In the genomic region with DNA sequence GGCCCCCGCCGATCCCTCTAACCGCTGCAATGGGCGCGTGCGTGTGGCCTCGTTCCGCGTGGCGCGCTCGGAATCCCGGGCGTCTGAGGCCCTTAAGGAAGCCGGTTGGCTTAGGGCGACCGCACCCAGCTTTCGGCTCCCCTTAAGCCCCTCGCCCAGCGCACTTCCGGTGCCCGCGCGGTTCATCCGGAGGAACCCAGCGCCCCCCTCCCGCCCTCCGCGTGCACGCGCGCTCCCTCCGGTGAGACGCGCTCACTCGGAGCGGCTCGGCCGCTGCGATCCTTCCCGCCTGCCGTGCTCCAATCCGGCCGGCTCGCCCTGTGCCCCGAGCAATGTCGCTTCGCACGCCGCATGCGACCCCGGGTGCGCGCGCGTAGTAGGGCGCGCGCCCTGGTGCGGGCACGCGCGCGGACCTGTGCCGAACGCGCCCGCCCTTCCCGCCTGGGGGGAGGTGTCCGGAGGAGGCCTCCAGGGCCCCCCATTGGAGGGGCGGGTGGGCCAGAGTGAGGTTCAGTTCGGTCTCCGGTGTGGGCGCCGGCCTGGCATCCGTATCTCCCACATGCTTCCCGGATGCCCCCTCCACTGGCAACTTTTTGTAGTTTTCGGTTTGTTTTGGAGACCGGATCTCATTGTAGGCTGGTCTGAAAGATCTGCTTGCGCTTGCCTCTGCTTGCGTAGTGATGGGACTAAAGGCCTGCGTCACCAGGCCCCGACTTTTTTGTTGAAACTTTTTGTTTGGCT, we compare ENCODE assay signal across 8 mouse cellular contexts. TPM values are rescaled to one million over a fixed set of nuclear protein-coding genes. Genes with fewer than 3 reads are reported as not detected.
A peak's percentile ranks its signal among the peaks of the same experiment; 100 is the strongest.
DNase-seq lines count a peak whose midpoint lies in the region; ATAC-seq and TF ChIP-seq lines count a peak whose summit lies in the region.

No protein-coding gene starts in this region.

- DNase-seq in left cerebral cortex, adult 18-20 months (ENCODE audit: low spot score in 2 of 2) = peak; percentile 43 to 53
- no peak for DNase-seq in left cerebral cortex, adult 8-10 months (ENCODE audit: low spot score in 2 of 2)
- peak; percentile 79 for DNase-seq in cerebellum, adult 11-12 months
- DNase-seq in forebrain, postnatal 0 days = peak; percentile 78
- DNase-seq in hindbrain, postnatal 0 days (ENCODE audit: low spot score) = peak; percentile 84
- DNase-seq in liver, embryonic 14.5 days (ENCODE audit: low read depth in 3 of 3, low spot score in 3 of 3) = peak; percentile 37 to 44 (median 41)
- peak; percentile 79 to 80 for DNase-seq in thymus, postnatal 10 days (ENCODE audit: low spot score in 2 of 2)

- peaks cover 17% of the 10 kb centered on the region for H3K36me3 ChIP-seq in forebrain, postnatal 0 days (ENCODE audit: insufficient read depth)
- peaks cover 9% of the 10 kb centered on the region for H3K36me3 ChIP-seq in hindbrain, postnatal 0 days (ENCODE audit: insufficient read depth, low read length)
- peaks cover 35% of the 10 kb centered on the region for H3K36me3 ChIP-seq in liver, embryonic 14.5 days (replicated peaks; ENCODE audit: control insufficient read depth, insufficient read depth, low read depth)
- H3K36me3 ChIP-seq in neural tube, embryonic 12.5 days = peaks cover 35% of the 10 kb centered on the region

- WGBS in forebrain, postnatal 0 days = 2% methylated on average over 80 of the region's 83 CpGs
- under 1% methylated on average over 72 of the region's 83 CpGs for WGBS in hindbrain, postnatal 0 days
- under 1% methylated on average over 81 of the region's 83 CpGs for WGBS in liver, embryonic 14.5 days (ENCODE audit: insufficient replicate concordance)
- WGBS in neural tube, embryonic 12.5 days = under 1% methylated on average over 83 of the region's 83 CpGs

- ATAC-seq in forebrain, postnatal 0 days = peak; percentile 26
- ATAC-seq in hindbrain, postnatal 0 days = peak; percentile 19
- peak; percentile 36 for ATAC-seq in liver, embryonic 14.5 days (ENCODE audit: insufficient read depth)
- peak; percentile 49 for ATAC-seq in neural tube, embryonic 12.5 days (ENCODE audit: low FRiP score, low read depth)

- H3K9ac ChIP-seq in forebrain, postnatal 0 days = peak overlapping the region; percentile 99
- peak overlapping the region; percentile 99 for H3K9ac ChIP-seq in hindbrain, postnatal 0 days (replicated peaks; ENCODE audit: low read length)
- H3K9ac ChIP-seq in liver, embryonic 14.5 days (replicated peaks) = peak overlapping the region; percentile 83
- H3K9ac ChIP-seq in neural tube, embryonic 12.5 days = peak overlapping the region; percentile 97

- H3K27me3 ChIP-seq in forebrain, postnatal 0 days (ENCODE audit: insufficient read depth, low read length) = no peaks in the 10 kb centered on the region
- H3K27me3 ChIP-seq in hindbrain, postnatal 0 days (ENCODE audit: insufficient read depth, low read length) = no peaks in the 10 kb centered on the region
- no peaks in the 10 kb centered on the region for H3K27me3 ChIP-seq in liver, embryonic 14.5 days (ENCODE audit: control insufficient read depth, insufficient read depth, low read length)
- no peaks in the 10 kb centered on the region for H3K27me3 ChIP-seq in neural tube, embryonic 12.5 days (replicated peaks)

- no peaks in the 10 kb centered on the region for H3K9me3 ChIP-seq in forebrain, postnatal 0 days (ENCODE audit: low read length)
- H3K9me3 ChIP-seq in hindbrain, postnatal 0 days (ENCODE audit: low read length) = no peaks in the 10 kb centered on the region
- H3K9me3 ChIP-seq in liver, embryonic 14.5 days (ENCODE audit: control insufficient read depth, low read length) = no peaks in the 10 kb centered on the region
- no peaks in the 10 kb centered on the region for H3K9me3 ChIP-seq in neural tube, embryonic 12.5 days

- peak overlapping the region; percentile 82 for H3K4me2 ChIP-seq in forebrain, postnatal 0 days (ENCODE audit: low read depth)
- peak overlapping the region; percentile 98 for H3K4me2 ChIP-seq in hindbrain, postnatal 0 days (ENCODE audit: low read depth, low read length)
- H3K4me2 ChIP-seq in liver, embryonic 14.5 days (ENCODE audit: low read depth) = peak overlapping the region; percentile 87
- peak overlapping the region; percentile 100 for H3K4me2 ChIP-seq in neural tube, embryonic 12.5 days (replicated peaks)

- H3K4me3 ChIP-seq in forebrain, postnatal 0 days (ENCODE audit: low read depth, low read length) = peak overlapping the region; percentile 89
- H3K4me3 ChIP-seq in hindbrain, postnatal 0 days (ENCODE audit: low read length) = peak overlapping the region; percentile 96
- H3K4me3 ChIP-seq in liver, embryonic 14.5 days (ENCODE audit: insufficient read depth in 1 of 2, low read depth in 2 of 2, low read length in 2 of 2) = peak overlapping the region; percentile 72 to 80
- peak overlapping the region; percentile 96 for H3K4me3 ChIP-seq in neural tube, embryonic 12.5 days

- TF ChIP-seq CTCF in forebrain, postnatal 0 days (IDR thresholded peaks at IDR 0.05; ENCODE audit: low read depth) = no peak; the same call in 1 of the 2 replicates
- TF ChIP-seq CTCF in hindbrain, postnatal 0 days (IDR thresholded peaks at IDR 0.05; ENCODE audit: low read depth) = no peak
- no peak for TF ChIP-seq CTCF in liver, embryonic 14.5 days (IDR thresholded peaks at IDR 0.05; ENCODE audit: low read depth)

- H3K4me1 ChIP-seq in forebrain, postnatal 0 days (ENCODE audit: insufficient read depth) = peaks cover 42% of the 10 kb centered on the region
- peaks cover 52% of the 10 kb centered on the region for H3K4me1 ChIP-seq in hindbrain, postnatal 0 days (ENCODE audit: insufficient read depth, low read length)
- H3K4me1 ChIP-seq in liver, embryonic 14.5 days (replicated peaks; ENCODE audit: control insufficient read depth in 2 of 2, insufficient read depth in 2 of 2, low read length in 1 of 2) = peaks cover 28 to 52% of the 10 kb centered on the region in 2 experiments
- peaks cover 60% of the 10 kb centered on the region for H3K4me1 ChIP-seq in neural tube, embryonic 12.5 days

- peak overlapping the region; percentile 98 for H3K27ac ChIP-seq in forebrain, postnatal 0 days (ENCODE audit: low read depth, low read length)
- H3K27ac ChIP-seq in hindbrain, postnatal 0 days = peak overlapping the region; percentile 100
- peak overlapping the region; percentile 94 for H3K27ac ChIP-seq in liver, embryonic 14.5 days
- peak overlapping the region; percentile 99 for H3K27ac ChIP-seq in neural tube, embryonic 12.5 days

- TF ChIP-seq EP300 in liver, embryonic 14.5 days (IDR thresholded peaks at IDR 0.05; ENCODE audit: low read depth) = no peak

RNA-seq across cellular contexts. Expression of gene Ptbp1, which starts 0.7 kb away (rescaled TPM):
- total RNA-seq in left cerebral cortex, adult 18-20 months (2021) = 10 to 100 TPM; 54.3 to 62.5 TPM
- total RNA-seq in left cerebral cortex, adult 8-10 months (2022) = 10 to 100 TPM; 59.3 to 67.3 (median 63.6) TPM
- total RNA-seq in forebrain, postnatal 0 days (2014; rRNA removed) = 92.9 and 97.3 TPM in 2 replicates
- 53.7 and 55.7 TPM in 2 replicates for polyA plus RNA-seq in forebrain, postnatal 0 days (2015; fragmentation: Nextera tagmentation; extraction: Ambion mirVana)
- total RNA-seq in hindbrain, postnatal 0 days (2014; rRNA removed) = 166 and 173 TPM in 2 replicates
- 58.9 and 65.5 TPM in 2 replicates for polyA plus RNA-seq in hindbrain, postnatal 0 days (2015; fragmentation: Nextera tagmentation; extraction: Ambion mirVana)
- polyA plus RNA-seq in liver, embryonic 14.5 days (2012; rRNA removed) = 118 and 126 TPM in 2 replicates
- polyA plus RNA-seq in liver, embryonic 14.5 days (2014; fragmentation: Nextera tagmentation; extraction: Ambion mirVana) = 84.5 and 99.8 TPM in 2 replicates
- 180 and 189 TPM in 2 replicates for polyA plus RNA-seq in neural tube, embryonic 12.5 days (2016; fragmentation: Nextera tagmentation; extraction: Ambion mirVana)

RNA-seq across cellular contexts. Expression of gene Prtn3, which starts 19.3 kb away (rescaled TPM):
- 1 to 10 TPM; 2.2 to 2.3 TPM for total RNA-seq in left cerebral cortex, adult 18-20 months (2021)
- total RNA-seq in left cerebral cortex, adult 8-10 months (2022) = 1 to 10 TPM; 2.4 to 3.2 (median 2.7) TPM
- total RNA-seq in forebrain, postnatal 0 days (2014; rRNA removed) = 4.9 and 7.8 TPM in 2 replicates
- 14.9 and 15.4 TPM in 2 replicates for polyA plus RNA-seq in forebrain, postnatal 0 days (2015; fragmentation: Nextera tagmentation; extraction: Ambion mirVana)
- total RNA-seq in hindbrain, postnatal 0 days (2014; rRNA removed) = 9.4 and 20.5 TPM in 2 replicates
- 11.6 and 11.8 TPM in 2 replicates for polyA plus RNA-seq in hindbrain, postnatal 0 days (2015; fragmentation: Nextera tagmentation; extraction: Ambion mirVana)
- 133 and 152 TPM in 2 replicates for polyA plus RNA-seq in liver, embryonic 14.5 days (2012; rRNA removed)
- 86.8 and 132 TPM in 2 replicates for polyA plus RNA-seq in liver, embryonic 14.5 days (2014; fragmentation: Nextera tagmentation; extraction: Ambion mirVana)
- 12.6 and 15.5 TPM in 2 replicates for polyA plus RNA-seq in neural tube, embryonic 12.5 days (2016; fragmentation: Nextera tagmentation; extraction: Ambion mirVana)

RNA-seq across cellular contexts. Expression of gene Plppr3, which starts 19.5 kb away (rescaled TPM):
- total RNA-seq in left cerebral cortex, adult 18-20 months (2021) = 10 to 100 TPM; 55.6 to 58.0 TPM
- total RNA-seq in left cerebral cortex, adult 8-10 months (2022) = 10 to 100 TPM; 49.7 to 56.0 (median 52.7) TPM
- 427 and 473 TPM in 2 replicates for total RNA-seq in forebrain, postnatal 0 days (2014; rRNA removed)
- polyA plus RNA-seq in forebrain, postnatal 0 days (2015; fragmentation: Nextera tagmentation; extraction: Ambion mirVana) = 309 and 328 TPM in 2 replicates
- 487 and 541 TPM in 2 replicates for total RNA-seq in hindbrain, postnatal 0 days (2014; rRNA removed)
- polyA plus RNA-seq in hindbrain, postnatal 0 days (2015; fragmentation: Nextera tagmentation; extraction: Ambion mirVana) = 268 and 283 TPM in 2 replicates
- 6.7 and 7.0 TPM in 2 replicates for polyA plus RNA-seq in liver, embryonic 14.5 days (2012; rRNA removed)
- 2.8 and 3.0 TPM in 2 replicates for polyA plus RNA-seq in liver, embryonic 14.5 days (2014; fragmentation: Nextera tagmentation; extraction: Ambion mirVana)
- 296 and 301 TPM in 2 replicates for polyA plus RNA-seq in neural tube, embryonic 12.5 days (2016; fragmentation: Nextera tagmentation; extraction: Ambion mirVana)

RNA-seq across cellular contexts. Expression of gene Elane, which starts 31.1 kb away (rescaled TPM):
- not detected for total RNA-seq in left cerebral cortex, adult 18-20 months (2021)
- total RNA-seq in left cerebral cortex, adult 8-10 months (2022) = not detected
- total RNA-seq in forebrain, postnatal 0 days (2014; rRNA removed) = not detected in 2 replicates
- polyA plus RNA-seq in forebrain, postnatal 0 days (2015; fragmentation: Nextera tagmentation; extraction: Ambion mirVana) = 0.15 TPM in 1 of 2 replicates, not detected in the other
- total RNA-seq in hindbrain, postnatal 0 days (2014; rRNA removed) = not detected in 2 replicates
- 0.24 TPM in 1 of 2 replicates, not detected in the other for polyA plus RNA-seq in hindbrain, postnatal 0 days (2015; fragmentation: Nextera tagmentation; extraction: Ambion mirVana)
- polyA plus RNA-seq in liver, embryonic 14.5 days (2012; rRNA removed) = 52.2 and 61.9 TPM in 2 replicates
- 116 and 151 TPM in 2 replicates for polyA plus RNA-seq in liver, embryonic 14.5 days (2014; fragmentation: Nextera tagmentation; extraction: Ambion mirVana)
- polyA plus RNA-seq in neural tube, embryonic 12.5 days (2016; fragmentation: Nextera tagmentation; extraction: Ambion mirVana) = 0.34 and 0.53 TPM in 2 replicates

RNA-seq across cellular contexts. Expression of gene Misp, which starts 34.2 kb away (rescaled TPM):
- under 1 TPM; 0.61 to 0.86 TPM for total RNA-seq in left cerebral cortex, adult 18-20 months (2021)
- under 1 TPM; 0.32 to 0.89 (median 0.54) TPM for total RNA-seq in left cerebral cortex, adult 8-10 months (2022)
- 0.24 and 0.77 TPM in 2 replicates for total RNA-seq in forebrain, postnatal 0 days (2014; rRNA removed)
- polyA plus RNA-seq in forebrain, postnatal 0 days (2015; fragmentation: Nextera tagmentation; extraction: Ambion mirVana) = 0.09 and 0.41 TPM in 2 replicates
- total RNA-seq in hindbrain, postnatal 0 days (2014; rRNA removed) = 0.05 and 0.22 TPM in 2 replicates
- polyA plus RNA-seq in hindbrain, postnatal 0 days (2015; fragmentation: Nextera tagmentation; extraction: Ambion mirVana) = 0.33 TPM in 1 of 2 replicates, not detected in the other
- polyA plus RNA-seq in liver, embryonic 14.5 days (2012; rRNA removed) = 0.13 and 0.18 TPM in 2 replicates
- 0.41 TPM in 1 of 2 replicates, not detected in the other for polyA plus RNA-seq in liver, embryonic 14.5 days (2014; fragmentation: Nextera tagmentation; extraction: Ambion mirVana)
- 1.6 and 2.3 TPM in 2 replicates for polyA plus RNA-seq in neural tube, embryonic 12.5 days (2016; fragmentation: Nextera tagmentation; extraction: Ambion mirVana)

Comparison
In these comparisons a context has a peak if more than half of its experiments do, and no peak if none do; other contexts are left out.
1. DNase-seq: peak in left cerebral cortex, adult 18-20 months (2 of 2), cerebellum, adult 11-12 months (single experiment), forebrain, postnatal 0 days (single experiment), hindbrain, postnatal 0 days (single experiment), liver, embryonic 14.5 days (3 of 3) and thymus, postnatal 10 days (2 of 2); none in left cerebral cortex, adult 8-10 months (0 of 2).
2. Peak in every context shown above with its lines, with median percentiles within 50 percentile points of each other: ATAC-seq, H3K27ac ChIP-seq, H3K4me2 ChIP-seq, H3K4me3 ChIP-seq and H3K9ac ChIP-seq.